Mouse (Mus musculus) embryonic fibroblast, embryonic 13.5 days (primary cell): ENCODE results near the gene Hilpda.

ENCODE experiments used
- CTCF ChIP-seq: IDR thresholded peaks from 2 replicates; pipeline ENCODE4 v1.5.1; 2011; ENCODE audit warnings: mild to moderate bottlenecking, control low read depth, low read length, moderate library complexity, borderline replicate concordance; ENCODE audit not compliant: insufficient read depth
- POLR2A ChIP-seq: IDR thresholded peaks from 2 replicates; pipeline ENCODE4 v1.6.1; 2011; ENCODE audit warnings: low read depth, mild to moderate bottlenecking, control low read depth, low read length, moderate library complexity

- TF ChIP-seq POLR2A = no peak
- no peak for TF ChIP-seq CTCF
Observed at GRCm38 (mm10) chr6:29242265-29242664, 30.0 kb upstream of the Hilpda start.
